Mouse (Mus musculus) embryonic facial prominence, embryonic 11.5 days (tissue): ENCODE results near the gene Mcm9. TPM values are rescaled to one million over a fixed set of nuclear protein-coding genes. Genes with fewer than 3 reads are reported as not detected.

Experiments used
- ATAC-seq: fragments of 200-750 bp; cut with Nextera tagmentation; replicated peaks from 2 replicates; pipeline ENCODE4 v1.8.0; 2017; ENCODE audit warnings: low read depth; ENCODE audit not compliant: insufficient number of reproducible peaks, low FRiP score, low TSS enrichment
- DNase-seq: peaks from one replicate; pipeline ENCODE4 v3.0.0-alpha.2; 2015; ENCODE audit warnings: low spot score
- H3K27ac ChIP-seq: fragments of 300-500 bp; sonication (generic); replicated peaks from 2 replicates; pipeline ENCODE4 v1.5.1; 2014; ENCODE audit warnings: mild to moderate bottlenecking, low read depth, low read length, control low read depth
- H3K27me3 ChIP-seq: fragments of 300-500 bp; sonication (generic); 2 replicates; pipeline ENCODE4 v1.6.1; 2014; ENCODE audit warnings: mild to moderate bottlenecking, low read length, moderate library complexity, mixed read lengths; ENCODE audit not compliant: control insufficient read depth, insufficient read depth
- H3K36me3 ChIP-seq: fragments of 300-500 bp; sonication (generic); replicated peaks from 2 replicates; pipeline ENCODE4 v1.6.1; 2014; ENCODE audit warnings: low read depth, mild to moderate bottlenecking, low read length, moderate library complexity, mixed read lengths; ENCODE audit not compliant: control insufficient read depth, insufficient read depth
- H3K4me1 ChIP-seq: fragments of 300-500 bp; sonication (generic); 2 replicates; pipeline ENCODE4 v1.6.1; 2014; ENCODE audit warnings: low read length, mixed read lengths; ENCODE audit not compliant: control insufficient read depth, insufficient read depth
- H3K4me2 ChIP-seq: fragments of 300-500 bp; sonication (generic); 2 replicates; pipeline ENCODE4 v1.6.1; 2014; ENCODE audit warnings: low read depth, mild to moderate bottlenecking, control low read depth, low read length, moderate library complexity
- H3K4me3 ChIP-seq: fragments of 300-500 bp; sonication (generic); 2 replicates; pipeline ENCODE4 v1.5.1; 2014; ENCODE audit warnings: low read depth, low read length, control low read depth
- H3K9ac ChIP-seq: fragments of 300-500 bp; sonication (generic); replicated peaks from 2 replicates; pipeline ENCODE4 v1.6.1; 2014; ENCODE audit warnings: mild to moderate bottlenecking, control low read depth, low read length
- H3K9me3 ChIP-seq: fragments of 300-500 bp; sonication (generic); replicated peaks from 2 replicates; pipeline ENCODE4 v1.6.1; 2016; ENCODE audit warnings: mild to moderate bottlenecking, low read length, inconsistent platforms, mixed read lengths; ENCODE audit not compliant: control insufficient read depth
- WGBS: fragments of 180-500 bp; shearing (Covaris S2); extraction: QIAGEN DNeasy Blood & Tissue Kit; methylation state at CpG from one replicate; pipeline ENCODE4 v1.1.7; 2014; 5-methylcytosine and 5-hydroxymethylcytosine counted together
- polyA plus RNA-seq: library from polyadenylated mRNA; unstranded; fragments of >200 nt; fragmentation: Nextera tagmentation; extraction: Ambion mirVana; gene quantifications from 2 replicates; pipeline ENCODE4 v1.2.1, GENCODE M21; 2014

Mcm9 gene
- polyA plus RNA-seq, 1 experiment from 2014 or later: 18.2 TPM

- ATAC-seq: no peak
- H3K4me3 ChIP-seq: no peak overlapping the region
- no peaks in the 10 kb centered on the region for H3K36me3 ChIP-seq
- no peak overlapping the region for H3K27ac ChIP-seq
- no peaks in the 10 kb centered on the region for H3K9me3 ChIP-seq
- no peak for DNase-seq
- no peak overlapping the region for H3K4me2 ChIP-seq
- H3K9ac ChIP-seq: no peak overlapping the region
- H3K4me1 ChIP-seq: no peaks in the 10 kb centered on the region
- no peaks in the 10 kb centered on the region for H3K27me3 ChIP-seq
These were observed 61.7 kb downstream of the Mcm9 start for GRCm38 (mm10) chr10:53568531-53568930.

- 81% methylated on average over 2 of the region's 2 CpGs for WGBS
- ATAC-seq: no peak
- no peaks in the 10 kb centered on the region for H3K4me1 ChIP-seq
These were observed 64.7 kb downstream of the Mcm9 start for GRCm38 (mm10) chr10:53565538-53565937.

GRCm38 (mm10) chr10:53562001-53562400 is 68.2 kb downstream of the Mcm9 start:
- Histone ChIP-seq H3K9ac (no peak overlapping the region), H3K4me2 (no peak overlapping the region), H3K27ac (no peak overlapping the region), H3K4me1 (no peaks in the 10 kb centered on the region), H3K36me3 (no peaks in the 10 kb centered on the region), H3K9me3 (no peaks in the 10 kb centered on the region), H3K27me3 (no peaks in the 10 kb centered on the region), H3K4me3 (no peak overlapping the region)
- peak; percentile 13 for DNase-seq
- ATAC-seq: no peak
- 69% methylated on average over 5 of the region's 5 CpGs for WGBS

More at GRCm38 (mm10) chr10:53565538-53565937, 64.7 kb downstream of the Mcm9 start:
- Histone ChIP-seq H3K4me2 (no peak overlapping the region), H3K27me3 (no peaks in the 10 kb centered on the region), H3K4me3 (no peak overlapping the region), H3K27ac (no peak overlapping the region), H3K36me3 (no peaks in the 10 kb centered on the region), H3K9me3 (no peaks in the 10 kb centered on the region), H3K9ac (no peak overlapping the region)
- DNase-seq: no peak

- no peak overlapping the region for H3K4me3 ChIP-seq
- H3K4me1 ChIP-seq: no peaks in the 10 kb centered on the region
- DNase-seq (no peak), ATAC-seq (no peak)
- H3K9ac ChIP-seq: no peak overlapping the region
- WGBS: 86% methylated on average over 7 of the region's 7 CpGs
- no peak overlapping the region for H3K4me2 ChIP-seq
- H3K36me3 ChIP-seq: no peaks in the 10 kb centered on the region; the same call in 1 of the 2 replicates
- H3K27ac ChIP-seq: no peak overlapping the region
- no peaks in the 10 kb centered on the region for H3K27me3 ChIP-seq
- no peaks in the 10 kb centered on the region for H3K9me3 ChIP-seq
These were observed 92.6 kb downstream of the Mcm9 start for GRCm38 (mm10) chr10:53537596-53537995.

- no peaks in the 10 kb centered on the region for H3K9me3 ChIP-seq
- 83% methylated on average over 5 of the region's 5 CpGs for WGBS
- DNase-seq (no peak), ATAC-seq (no peak)
- H3K4me3 ChIP-seq: no peak overlapping the region
- no peak overlapping the region for H3K27ac ChIP-seq
- H3K36me3 ChIP-seq: no peaks in the 10 kb centered on the region
- no peak overlapping the region for H3K4me2 ChIP-seq
- H3K9ac ChIP-seq: no peak overlapping the region
- no peaks in the 10 kb centered on the region for H3K27me3 ChIP-seq
- H3K4me1 ChIP-seq: no peaks in the 10 kb centered on the region
These were observed 97.9 kb downstream of the Mcm9 start for GRCm38 (mm10) chr10:53532297-53532696.

- Histone ChIP-seq H3K27me3 (no peaks in the 10 kb centered on the region), H3K27ac (no peak overlapping the region), H3K9me3 (no peaks in the 10 kb centered on the region), H3K4me1 (no peaks in the 10 kb centered on the region), H3K9ac (no peak overlapping the region), H3K36me3 (no peaks in the 10 kb centered on the region), H3K4me2 (no peak overlapping the region), H3K4me3 (no peak overlapping the region)
- ATAC-seq (0 out of 2 replicates have a peak, but pooled peaks have one; percentile 66), DNase-seq (peak; percentile 79)
- WGBS: 38% methylated on average over 6 of the region's 6 CpGs
These were observed 102.1 kb downstream of the Mcm9 start for GRCm38 (mm10) chr10:53527838-53528773.

GRCm38 (mm10) chr10:53527344-53527743 is 102.9 kb downstream of the Mcm9 start:
- 91% methylated on average over 3 of the region's 3 CpGs for WGBS

GRCm38 (mm10) chr10:53526350-53526749 is 103.9 kb downstream of the Mcm9 start:
- Histone ChIP-seq H3K27ac (no peak overlapping the region), H3K36me3 (no peaks in the 10 kb centered on the region), H3K4me1 (no peaks in the 10 kb centered on the region), H3K27me3 (no peaks in the 10 kb centered on the region), H3K9me3 (no peaks in the 10 kb centered on the region), H3K9ac (no peak overlapping the region), H3K4me2 (no peak overlapping the region), H3K4me3 (no peak overlapping the region)
- WGBS: 94% methylated on average over 2 of the region's 2 CpGs
- no peak for ATAC-seq
- DNase-seq: no peak

More at GRCm38 (mm10) chr10:53527344-53527743, 102.9 kb downstream of the Mcm9 start:
- no peak for ATAC-seq
- Histone ChIP-seq H3K36me3 (no peaks in the 10 kb centered on the region), H3K4me2 (no peak overlapping the region), H3K9me3 (no peaks in the 10 kb centered on the region), H3K4me3 (no peak overlapping the region), H3K27me3 (no peaks in the 10 kb centered on the region), H3K27ac (no peak overlapping the region), H3K9ac (no peak overlapping the region), H3K4me1 (no peaks in the 10 kb centered on the region)
- DNase-seq: no peak
